Mouse (Mus musculus) brain, adult 2 months (tissue): Measurements from ENCODE around the gene Smarcd1.

Source experiments
- DNase-seq: peaks from one replicate; pipeline ENCODE4 v3.0.0; 2011; ENCODE audit warnings: low read depth, low spot score

Gene Smarcd1

DNA sequence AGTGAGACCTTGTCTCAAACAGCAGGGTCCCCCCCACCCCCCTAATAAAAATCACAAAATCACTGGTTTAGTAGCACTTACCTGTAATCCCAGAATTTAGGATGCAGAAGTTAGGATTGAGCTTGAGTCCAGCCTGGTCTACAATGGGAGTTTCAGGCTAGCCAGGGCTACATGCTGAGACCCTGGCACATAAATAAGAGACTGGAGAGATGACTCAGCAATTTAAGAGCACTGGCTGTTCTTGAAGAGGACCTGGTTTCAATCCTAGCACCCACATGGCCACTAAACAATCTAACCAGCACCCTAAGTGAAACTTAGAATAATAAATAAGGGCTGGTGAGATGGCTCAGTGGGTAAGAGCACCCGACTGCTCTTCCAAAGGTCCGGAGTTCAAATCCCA, 29.2 kb downstream of the Smarcd1 start:
- DNase-seq: no peak

DNA sequence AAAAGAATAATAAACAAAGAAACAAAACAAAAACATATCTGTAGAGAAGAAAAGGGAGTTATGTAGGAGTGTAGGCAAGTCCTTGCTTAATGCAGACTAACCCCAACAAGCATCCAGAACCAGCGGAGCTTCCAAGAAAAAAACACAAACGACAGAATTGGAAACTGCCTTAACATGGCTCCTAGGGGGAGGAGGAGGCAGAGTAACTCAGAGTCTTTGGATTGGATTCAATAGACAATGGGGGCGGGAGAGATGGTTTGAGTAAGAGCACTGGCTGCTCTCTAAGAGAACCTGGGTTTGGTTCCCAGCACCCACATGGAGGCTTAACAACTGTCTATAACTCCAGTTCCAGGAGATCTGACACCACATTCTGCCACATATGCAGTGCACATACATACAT, 29.7 kb downstream of the Smarcd1 start:
- DNase-seq: no peak

DNA sequence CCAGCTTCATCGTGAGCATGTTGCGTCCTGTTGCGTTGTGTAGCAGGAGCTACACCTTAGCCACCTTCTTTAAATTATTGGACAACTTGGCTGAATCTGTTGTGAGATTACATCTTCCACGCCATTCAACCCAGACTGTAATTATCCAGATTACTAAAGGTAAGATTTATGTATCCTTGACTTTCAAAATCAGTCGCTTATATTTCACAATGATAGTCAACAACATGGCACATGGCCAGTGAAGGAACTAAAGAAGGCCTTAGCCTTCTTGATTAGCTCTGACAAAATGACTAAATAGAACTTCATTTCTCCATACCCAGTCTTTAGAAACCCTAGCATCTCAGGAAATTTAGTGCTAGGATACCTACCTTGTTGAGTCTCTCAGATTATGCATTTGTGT, 31.3 kb downstream of the Smarcd1 start:
- DNase-seq: no peak

DNA sequence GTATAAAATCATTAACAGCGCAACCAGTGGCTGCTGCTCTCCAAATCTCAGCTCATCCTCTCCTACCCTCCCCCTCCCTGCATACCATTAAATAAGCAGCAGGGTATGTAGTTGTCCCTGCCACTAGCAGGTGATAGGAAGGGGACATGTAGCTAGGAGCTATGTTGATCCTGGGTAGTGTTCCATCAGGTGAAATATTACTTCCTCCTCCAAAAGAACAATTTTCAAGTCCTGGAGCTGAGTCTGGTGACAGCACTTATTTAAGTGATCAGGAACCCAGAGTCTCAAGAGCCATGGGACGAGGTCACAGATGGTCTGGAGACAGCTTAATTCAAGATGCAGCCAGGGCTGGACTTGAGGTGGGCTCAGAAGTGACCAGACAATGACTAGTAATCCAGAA, 33.7 kb downstream of the Smarcd1 start:
- DNase-seq: no peak

DNA sequence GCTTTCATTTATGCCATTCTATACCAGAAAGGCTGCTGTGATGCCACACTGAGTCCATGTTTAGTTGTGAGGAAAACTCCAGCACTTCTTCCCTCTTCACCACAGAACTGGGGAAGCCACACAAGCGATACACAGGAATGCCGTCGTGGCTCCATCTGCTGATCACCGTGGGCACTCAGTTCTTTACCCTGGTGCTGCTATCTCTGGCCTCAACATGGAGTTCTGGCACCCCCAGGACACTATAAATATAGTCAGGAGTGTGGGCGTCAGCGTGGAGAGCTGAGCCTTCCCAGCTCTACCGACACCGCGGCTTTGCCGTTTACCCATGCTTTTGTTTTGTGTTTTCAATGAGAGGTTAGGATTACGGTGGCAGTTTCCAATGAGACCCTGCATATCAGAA, 34.7 kb downstream of the Smarcd1 start:
- DNase-seq: peak; percentile 77

DNA sequence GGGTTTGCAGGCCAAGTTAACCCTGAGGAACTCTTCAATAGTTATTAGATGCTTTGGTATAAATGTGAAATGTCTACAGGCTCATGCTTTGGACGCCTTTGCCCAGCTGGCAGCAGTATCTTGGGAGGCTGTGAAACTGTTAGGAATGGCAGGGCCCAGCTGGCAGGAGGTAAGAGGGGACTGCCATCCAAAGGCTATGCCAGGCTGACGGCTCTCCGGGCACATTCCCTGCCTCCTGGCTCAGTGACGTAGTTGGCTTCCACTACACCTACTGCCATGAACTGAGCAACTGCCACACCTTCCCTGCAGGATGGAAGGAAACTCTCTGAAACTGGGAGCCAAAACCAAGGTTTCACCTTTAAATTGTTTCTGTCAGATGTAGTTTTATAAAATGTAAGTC, 38.3 kb downstream of the Smarcd1 start:
- no peak for DNase-seq

DNA sequence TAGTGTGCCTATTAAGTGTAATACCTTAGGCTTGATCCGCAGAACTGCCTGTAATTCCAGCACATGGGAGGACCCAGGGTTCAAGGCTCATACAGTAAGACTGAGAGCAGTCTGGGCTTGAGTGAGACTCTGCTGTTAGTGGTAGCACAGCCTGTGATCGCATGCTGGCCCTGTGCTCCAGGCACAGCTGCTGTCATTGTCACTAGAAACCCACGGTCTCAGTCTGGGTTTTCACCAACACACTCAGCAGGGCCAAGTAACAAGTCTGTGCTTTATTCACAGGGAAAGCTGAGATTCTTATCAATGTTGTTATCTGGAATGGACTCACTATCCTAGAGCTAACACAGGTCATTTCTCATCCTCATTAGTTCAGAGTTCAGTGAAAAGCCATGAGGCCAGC, 52.3 kb downstream of the Smarcd1 start:
- peak; percentile 39 for DNase-seq
